Mouse (Mus musculus): Measurements from ENCODE around the gene Il21.

Gene Il21

DNA sequence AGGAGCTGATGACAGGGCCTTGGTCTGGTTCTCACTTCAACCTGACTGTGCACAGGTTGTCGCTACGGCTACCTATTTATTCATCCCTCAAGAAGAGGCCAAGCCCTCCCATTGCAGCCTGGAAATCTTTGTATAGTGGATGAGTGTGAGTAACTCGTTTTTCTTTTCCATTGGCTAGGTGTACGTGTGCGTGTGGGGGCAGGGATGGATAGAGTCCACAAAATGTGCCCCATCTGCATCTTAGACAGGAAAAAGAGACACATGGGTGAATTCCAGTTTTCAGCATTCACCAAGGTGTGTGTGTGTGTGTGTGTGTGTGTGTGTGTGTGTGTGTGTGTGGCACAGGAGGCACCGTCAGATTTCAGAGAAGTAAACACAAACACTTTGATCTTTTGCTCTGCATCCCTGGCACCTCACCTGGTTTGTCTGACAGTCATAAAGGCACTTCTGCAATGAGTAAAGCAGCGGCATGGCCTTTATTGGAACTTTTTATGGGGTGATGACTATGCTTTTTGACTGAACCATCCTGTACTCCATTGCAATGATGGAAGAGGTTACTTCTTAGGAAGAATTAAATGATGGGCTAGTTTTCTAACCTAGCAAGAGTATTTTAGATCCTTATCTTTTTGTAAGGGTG, at the start of gene Il21:
TSS of gene Il21 (minus strand) at position 51 of the 637 bp plus-strand sequence.
- TF ChIP-seq GATA4 (IDR thresholded peaks at IDR 0.05; ENCODE audit: insufficient replicate concordance, low read length) = no peak

GRCm38 (mm10) chr3:37280871-37281270, 48.4 kb upstream of the Il21 start:
- no peak for TF ChIP-seq GATA4 (IDR thresholded peaks at IDR 0.05; ENCODE audit: insufficient replicate concordance, low read length)

DNA sequence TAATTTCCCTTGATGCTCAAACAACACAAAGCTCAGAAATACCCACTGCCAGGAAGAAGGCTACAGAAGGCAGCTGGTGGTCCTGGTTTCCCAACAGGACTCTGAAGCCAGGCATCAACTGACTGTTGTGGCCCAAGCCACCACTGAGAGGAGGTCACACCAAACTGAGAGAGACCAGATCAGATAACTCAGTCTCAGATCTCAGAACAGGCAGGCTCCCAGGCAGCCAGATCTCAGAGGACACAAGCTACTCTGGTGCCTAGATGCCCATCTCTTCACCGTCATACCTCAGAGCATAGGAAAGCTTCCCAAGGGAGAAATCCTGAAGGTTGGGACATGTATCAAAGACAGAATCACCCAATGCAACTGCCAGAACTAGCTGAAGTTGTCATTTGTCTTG, 47.8 kb upstream of the Il21 start:
- no peak for TF ChIP-seq GATA4 (IDR thresholded peaks at IDR 0.05; ENCODE audit: insufficient replicate concordance, low read length)

DNA sequence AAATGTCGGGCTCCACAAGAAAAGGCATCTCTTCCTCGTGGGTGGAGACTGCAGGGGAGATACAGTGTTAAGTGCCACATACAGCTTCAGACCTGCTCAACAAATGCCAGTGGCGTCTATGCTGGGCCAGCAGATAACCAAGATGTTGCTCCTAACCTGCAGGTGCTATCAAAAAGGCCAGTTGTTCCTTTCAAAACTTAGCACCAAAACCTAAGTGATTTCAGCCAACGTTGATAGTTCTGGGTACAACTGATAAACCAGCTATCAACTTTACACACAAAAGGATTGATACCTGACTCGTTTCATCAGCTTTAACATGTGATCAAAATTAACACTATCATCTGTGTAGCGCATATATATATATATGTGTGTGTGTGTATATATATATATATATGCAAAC, 42.2 kb upstream of the Il21 start:
- TF ChIP-seq GATA4 (IDR thresholded peaks at IDR 0.05; ENCODE audit: insufficient replicate concordance, low read length) = no peak

- TF ChIP-seq GATA4 (IDR thresholded peaks at IDR 0.05; ENCODE audit: insufficient replicate concordance, low read length) = no peak
Measured at GRCm38 (mm10) chr3:37273092-37273491, 40.7 kb upstream of the Il21 start.

- TF ChIP-seq GATA4 (IDR thresholded peaks at IDR 0.05; ENCODE audit: insufficient replicate concordance, low read length) = no peak
Measured at GRCm38 (mm10) chr3:37271209-37271608, 38.8 kb upstream of the Il21 start.

DNA sequence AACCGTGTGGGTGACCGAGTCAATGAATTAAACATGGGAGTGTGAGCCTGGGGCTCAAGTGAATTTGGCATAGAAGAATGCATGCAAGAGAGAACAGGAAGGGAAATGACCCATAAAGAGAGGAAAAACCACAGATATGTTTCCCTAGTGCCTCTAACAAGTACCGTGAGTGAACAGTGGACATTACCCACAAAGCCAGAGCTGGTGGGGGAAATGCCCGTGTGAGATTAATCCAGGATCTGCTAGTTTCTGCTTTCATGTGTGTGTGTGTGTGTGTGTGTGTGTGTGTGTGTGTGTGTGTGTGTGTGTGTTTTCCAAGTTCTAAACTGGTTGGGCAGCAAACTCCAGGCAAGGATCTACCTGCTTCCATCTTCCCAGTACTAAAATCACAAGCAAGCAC, 37.5 kb upstream of the Il21 start:
- TF ChIP-seq GATA4 (IDR thresholded peaks at IDR 0.05; ENCODE audit: insufficient replicate concordance, low read length) = no peak

- no peak for TF ChIP-seq GATA4 (IDR thresholded peaks at IDR 0.05; ENCODE audit: insufficient replicate concordance, low read length)
Measured at GRCm38 (mm10) chr3:37268338-37268737, 35.9 kb upstream of the Il21 start.

DNA sequence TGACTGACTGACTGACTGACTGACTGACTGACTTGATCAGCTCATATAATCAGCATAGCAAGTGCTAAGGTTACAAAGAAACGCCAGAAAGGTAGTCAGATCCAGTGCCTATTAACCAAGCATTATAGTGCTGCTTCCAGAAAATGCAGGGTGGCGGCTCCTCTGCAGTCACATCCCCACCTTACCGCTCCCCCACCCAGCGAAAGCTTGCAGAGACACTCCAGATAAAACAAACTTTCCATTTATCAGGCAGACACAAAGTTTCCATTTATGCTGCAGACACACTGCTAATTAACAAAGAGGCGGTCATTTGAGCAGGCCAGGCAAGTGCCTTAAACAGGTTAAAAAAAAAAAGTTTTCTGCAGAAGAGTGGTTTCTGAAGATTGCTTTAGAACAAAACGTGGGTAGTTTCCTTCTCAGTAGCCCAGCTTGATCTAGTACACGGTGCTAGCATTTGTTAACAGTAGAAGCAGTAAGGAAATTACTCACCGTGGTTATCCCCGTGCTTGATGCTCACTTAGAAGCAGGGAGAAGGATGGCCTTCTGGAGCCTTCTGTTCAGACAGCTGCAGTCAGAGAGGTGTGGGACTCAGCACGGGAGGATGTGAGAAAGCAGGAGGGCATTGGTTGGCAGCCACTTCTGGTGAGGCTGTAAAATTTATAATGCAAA, 27.0 kb upstream of the Il21 start:
- TF ChIP-seq GATA4 (IDR thresholded peaks at IDR 0.05; ENCODE audit: insufficient replicate concordance, low read length) = no peak

DNA sequence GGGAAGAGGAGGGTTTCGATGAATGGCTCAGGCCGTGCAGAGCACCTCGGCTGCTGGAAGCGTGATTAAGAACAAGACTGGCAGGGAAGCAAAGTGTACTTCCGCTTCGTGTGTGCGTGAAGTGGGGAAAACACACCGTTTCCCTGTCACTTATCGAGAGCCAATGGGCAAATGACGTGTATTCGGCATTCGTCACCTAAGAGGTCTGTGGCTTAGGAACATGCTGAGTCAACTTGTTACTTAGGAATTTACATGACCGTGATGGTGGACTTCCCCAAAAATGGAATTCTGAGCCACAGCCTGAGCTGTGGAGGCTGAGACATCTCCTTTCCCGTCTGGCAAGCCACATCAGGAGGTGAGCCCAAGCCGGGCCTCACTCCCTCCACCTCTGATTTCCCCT, 25.3 kb upstream of the Il21 start:
- TF ChIP-seq GATA4 (IDR thresholded peaks at IDR 0.05; ENCODE audit: insufficient replicate concordance, low read length) = no peak

DNA sequence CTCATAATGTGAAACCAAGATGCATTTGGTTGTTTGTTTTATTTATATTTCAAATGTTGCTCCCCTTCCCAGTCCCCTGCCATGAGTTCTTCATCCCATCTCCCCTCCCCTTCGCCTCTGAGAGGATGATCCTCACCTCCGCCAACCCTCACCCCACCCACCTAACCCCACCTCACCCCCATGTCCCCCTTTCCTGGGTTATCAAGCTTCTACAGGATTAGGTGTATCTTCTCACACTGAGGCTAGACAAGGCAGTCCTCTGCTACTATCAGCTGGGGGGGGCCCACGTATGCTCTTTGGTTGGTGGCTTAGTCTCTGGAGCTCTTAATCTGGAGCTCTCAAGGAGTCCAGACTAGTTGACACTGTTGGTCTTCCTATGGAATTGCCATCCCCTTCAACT, 18.5 kb upstream of the Il21 start:
- TF ChIP-seq GATA4 (IDR thresholded peaks at IDR 0.05; ENCODE audit: insufficient replicate concordance, low read length) = no peak

GRCm38 (mm10) chr3:37235025-37235424, 2.6 kb upstream of the Il21 start:
- TF ChIP-seq GATA4 (IDR thresholded peaks at IDR 0.05; ENCODE audit: insufficient replicate concordance, low read length) = no peak

GRCm38 (mm10) chr3:37231153-37231552, 1.3 kb downstream of the Il21 start:
- no peak for TF ChIP-seq GATA4 (IDR thresholded peaks at IDR 0.05; ENCODE audit: insufficient replicate concordance, low read length)

- no peak for TF ChIP-seq GATA4 (IDR thresholded peaks at IDR 0.05; ENCODE audit: insufficient replicate concordance, low read length)
Measured at GRCm38 (mm10) chr3:37229082-37229829, 3.2 kb downstream of the Il21 start.

GRCm38 (mm10) chr3:37225124-37225523, 7.3 kb downstream of the Il21 start:
- no peak for TF ChIP-seq GATA4 (IDR thresholded peaks at IDR 0.05; ENCODE audit: insufficient replicate concordance, low read length)

- TF ChIP-seq GATA4 (IDR thresholded peaks at IDR 0.05; ENCODE audit: insufficient replicate concordance, low read length) = no peak
Measured at GRCm38 (mm10) chr3:37219071-37219470, 13.4 kb downstream of the Il21 start.
